Mouse (Mus musculus) mouse embryonic stem cell (cell line): ENCODE data around the gene Klhdc10.

ENCODE experiments used
- in situ Hi-C, 2 experiments: fragments of 300-500 bp; cut with MboI; formaldehyde crosslinking; loops; 1 replicate in 1 of 2; 3 replicates in 1 of 2; pipeline ENCODE4 v1.14.3; 2019 to 2020; ENCODE audit warnings: low sequenced_read_pairs in 2 of 2, low pct_unique_long_range_greater_than_20kb in 1 of 2, mixed read lengths in 1 of 2; ENCODE audit not compliant: unreplicated experiment in 1 of 2

Gene Klhdc10

DNA sequence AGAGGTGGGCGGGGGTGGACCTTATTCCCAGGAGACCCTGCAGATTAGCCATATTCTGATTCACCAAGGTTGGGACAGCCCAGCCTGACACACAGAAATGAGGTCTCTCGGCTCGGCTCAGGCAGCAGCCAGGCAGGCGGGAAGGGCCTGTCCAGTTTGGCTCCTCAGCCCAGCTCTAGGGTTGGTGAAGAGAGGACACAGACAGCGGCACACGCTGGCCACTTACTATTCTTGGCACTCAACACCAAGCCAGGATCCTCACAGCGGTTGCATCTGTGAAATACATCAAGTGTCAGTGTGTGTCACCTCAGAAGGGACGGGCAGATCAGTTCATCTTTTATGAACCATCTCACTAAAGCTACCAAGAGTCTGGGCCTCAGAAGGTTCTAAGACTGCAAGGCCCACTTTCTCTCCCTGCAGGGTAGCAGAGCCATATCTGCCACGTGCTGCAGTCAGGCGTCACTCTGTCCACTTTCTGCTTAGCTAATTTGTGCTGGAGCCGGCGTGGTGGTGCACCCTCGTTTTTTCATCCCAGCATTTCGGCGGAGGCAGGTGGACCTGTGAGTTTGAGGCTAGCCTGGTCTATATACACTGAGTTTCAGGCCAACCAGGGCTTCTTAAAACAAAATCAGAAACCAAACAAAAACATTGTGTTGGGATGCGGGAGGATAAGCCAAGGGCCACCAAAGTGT lies 57.5 kb downstream of the Klhdc10 start:
- in situ Hi-C loops = no loop called here

DNA sequence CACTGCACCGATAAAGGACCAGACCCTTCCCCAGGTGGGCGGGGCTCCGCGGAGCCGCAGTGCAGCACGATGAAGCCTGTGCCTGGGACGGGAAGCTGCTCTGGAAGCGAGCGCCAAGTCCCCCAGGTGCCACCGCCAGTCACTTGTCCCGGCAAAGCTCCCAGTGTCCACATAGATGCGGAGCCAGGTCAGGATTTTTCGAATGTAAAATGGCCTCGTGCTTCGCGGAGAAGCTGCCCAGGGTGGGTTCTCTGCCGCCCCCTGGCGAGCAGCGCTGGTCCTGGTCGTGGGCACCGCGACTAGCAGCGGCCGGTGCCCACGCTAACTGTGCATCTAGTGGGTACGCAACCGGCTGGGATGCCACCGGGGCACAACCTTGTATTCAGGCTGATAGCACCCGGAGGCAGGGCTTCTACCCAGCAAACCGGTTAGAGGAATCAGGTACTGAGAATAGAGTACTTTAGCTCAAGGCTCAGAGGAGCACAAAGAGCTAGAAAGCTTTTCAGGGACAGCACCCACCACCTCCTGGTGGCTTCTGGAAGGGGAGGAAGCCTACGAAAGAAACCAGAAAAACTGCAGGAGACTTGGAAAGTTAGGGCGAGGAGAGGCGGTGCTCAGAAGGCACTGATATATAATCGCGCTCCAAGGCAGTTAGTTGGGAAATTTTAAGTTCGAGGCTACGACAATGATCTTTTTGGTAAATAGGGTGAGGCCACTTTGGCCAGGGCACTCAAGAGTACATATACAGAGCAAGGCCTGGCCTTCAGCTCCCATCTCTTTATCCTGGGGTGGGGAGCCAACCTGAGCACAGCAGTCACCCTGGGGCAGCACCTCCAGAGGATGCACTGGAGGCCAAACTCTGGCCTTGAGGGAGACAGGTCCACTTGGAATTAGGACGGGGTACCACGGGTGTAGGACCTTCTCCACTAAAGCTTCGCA lies 58.4 kb downstream of the Klhdc10 start:
- in situ Hi-C loops = loop anchor here in 1 of 2 experiments (5.0 kb wide), 1 partner anchor 38 kb away; no protein-coding TSS in a partner anchor

DNA sequence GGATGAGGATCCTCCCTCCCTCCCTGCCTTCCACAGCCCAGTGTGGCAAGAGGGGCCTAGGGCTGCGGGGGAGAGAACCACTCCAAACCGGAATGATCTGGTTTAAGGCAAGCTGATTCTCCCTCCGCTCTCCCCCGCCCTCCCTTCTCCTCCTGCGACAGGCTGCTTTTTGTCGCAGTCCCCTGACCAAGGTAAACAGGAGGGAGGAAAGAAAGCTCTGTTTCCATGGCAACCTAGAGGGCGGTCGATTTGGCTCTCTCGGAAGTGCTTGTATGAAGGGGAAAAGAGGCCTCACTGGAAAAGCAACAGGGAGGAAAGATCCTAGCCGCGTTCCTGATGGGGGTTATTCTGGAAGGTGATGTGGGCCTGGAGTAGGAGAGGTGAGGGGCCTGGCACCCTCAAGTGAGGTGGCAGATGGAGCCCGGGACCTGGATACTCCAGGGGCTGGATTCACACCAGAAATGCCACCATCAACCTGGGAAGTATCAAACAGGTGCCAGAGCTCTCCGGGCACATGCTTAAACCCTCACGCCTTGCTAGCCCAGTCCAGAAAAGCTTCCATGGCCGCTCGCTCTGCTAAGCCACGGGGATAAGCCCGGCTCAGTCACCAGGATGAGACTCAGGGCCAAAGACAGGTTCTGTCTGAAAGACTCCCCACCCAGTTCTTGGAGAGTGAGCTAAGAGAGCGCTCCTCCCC lies 59.2 kb downstream of the Klhdc10 start:
- in situ Hi-C loops = loop anchor here in 1 of 2 experiments (5.0 kb wide), 1 partner anchor 39 kb away; no protein-coding TSS in a partner anchor

DNA sequence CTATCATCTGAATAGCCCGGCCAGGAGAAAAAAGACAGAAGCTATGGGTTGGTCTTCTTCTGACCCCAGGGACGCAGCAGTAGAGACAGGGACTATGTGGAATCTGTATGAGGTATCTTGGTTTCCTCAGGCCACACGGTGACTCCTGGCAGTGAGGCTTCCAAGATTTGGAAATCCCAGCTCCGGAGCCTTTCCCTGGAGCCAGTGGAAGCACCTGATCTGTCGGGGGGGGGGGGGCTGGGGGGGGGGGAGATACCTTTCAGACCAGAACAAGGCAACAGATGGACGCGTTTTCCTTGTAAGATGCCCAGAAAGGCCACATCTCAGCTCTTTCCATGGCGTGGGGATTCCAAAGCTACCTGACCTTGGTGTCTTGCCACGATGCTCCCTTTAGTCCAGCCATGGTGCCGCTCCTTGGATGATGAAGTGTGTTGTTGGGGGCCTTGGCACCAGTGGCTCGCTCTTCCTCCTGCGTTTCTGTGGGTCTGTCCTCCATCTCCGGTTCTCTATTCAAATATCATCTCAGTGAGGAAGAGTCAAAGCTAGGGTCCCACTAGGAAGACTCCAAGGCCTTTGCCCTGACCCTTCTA lies 60.2 kb downstream of the Klhdc10 start:
- in situ Hi-C loops = loop anchor here in 1 of 2 experiments (5.0 kb wide), 1 partner anchor 40 kb away; no protein-coding TSS in a partner anchor

DNA sequence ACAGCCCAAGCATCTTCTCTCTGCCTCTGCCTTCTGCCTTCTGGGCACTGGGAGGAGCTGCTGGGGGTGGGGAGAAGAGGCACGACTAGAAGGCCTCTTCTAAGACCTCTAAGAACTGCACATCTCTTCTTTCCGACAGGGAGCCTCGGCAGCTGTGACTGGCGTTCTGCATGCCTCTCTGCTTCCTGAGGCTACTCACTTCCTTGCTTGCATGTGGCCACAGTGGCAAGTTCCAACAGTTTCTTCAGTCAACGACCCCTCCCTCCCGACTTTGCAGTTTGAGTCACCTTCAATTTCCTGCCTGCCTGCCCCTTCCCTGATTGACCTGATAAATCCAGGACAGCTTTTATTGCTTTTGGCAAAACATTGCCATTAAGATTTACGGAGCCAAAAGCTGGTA lies 61.2 kb downstream of the Klhdc10 start:
- in situ Hi-C loops = loop anchor here in 1 of 2 experiments (5.0 kb wide), 1 partner anchor 41 kb away; no protein-coding TSS in a partner anchor

DNA sequence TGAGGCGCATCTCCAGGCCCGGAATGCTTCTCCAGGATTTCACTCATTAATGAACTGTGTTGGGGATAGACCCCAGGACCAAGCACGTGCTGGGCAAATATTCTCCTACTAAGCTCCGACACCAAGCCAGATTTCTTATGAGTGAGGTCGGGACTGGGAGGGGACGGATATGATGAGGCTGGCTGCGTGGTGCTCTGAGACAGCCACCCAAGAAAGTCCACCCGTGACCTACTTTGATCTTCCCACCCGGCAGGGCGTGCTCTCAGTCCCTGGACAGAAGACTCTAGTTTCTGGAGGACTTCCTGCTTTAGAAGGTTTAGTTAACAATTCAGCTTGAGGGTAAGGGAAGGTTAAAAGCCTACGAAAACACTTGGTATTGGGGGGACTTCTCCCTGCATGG lies 63.9 kb downstream of the Klhdc10 start:
- in situ Hi-C loops = no loop called here

DNA sequence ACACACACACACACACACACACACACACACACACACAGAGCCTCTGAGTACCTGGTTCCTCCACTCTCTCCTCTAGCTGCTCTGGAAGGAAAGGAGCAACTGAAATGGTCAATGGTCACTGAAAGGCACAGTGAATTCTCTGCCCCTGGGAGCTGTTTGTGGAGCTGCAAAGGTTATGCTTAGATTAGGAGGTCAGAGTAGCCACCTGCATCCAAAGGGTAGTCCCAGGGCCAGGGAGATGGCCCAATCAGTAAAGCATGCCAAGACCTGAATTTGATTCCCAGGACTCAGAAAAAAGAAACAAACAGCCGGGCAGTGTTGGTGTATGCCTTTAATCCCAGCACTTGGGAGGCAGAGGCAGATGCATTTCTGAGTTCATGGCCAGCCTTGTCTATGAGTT lies 66.4 kb downstream of the Klhdc10 start:
- in situ Hi-C loops = no loop called here

DNA sequence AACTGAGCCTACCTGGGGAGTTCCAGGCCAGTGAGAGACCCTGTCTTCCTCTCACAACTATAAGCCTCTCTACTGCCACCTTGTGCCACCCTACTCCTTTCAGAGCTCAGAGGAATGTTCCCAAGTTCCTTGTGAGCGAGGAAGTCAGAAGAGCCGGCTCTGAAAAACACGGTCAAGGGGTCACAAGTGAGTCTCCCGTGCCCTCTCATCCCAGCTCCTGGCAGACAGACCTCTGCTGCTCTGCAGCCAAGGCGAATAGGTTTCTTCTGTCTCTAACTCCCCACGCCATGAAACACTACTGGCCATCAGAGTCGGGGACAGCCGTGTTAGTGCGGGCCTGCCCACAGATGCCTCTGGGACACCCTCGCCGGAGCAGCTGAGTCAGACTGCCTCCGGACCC lies 67.0 kb downstream of the Klhdc10 start:
- in situ Hi-C loops = no loop called here

DNA sequence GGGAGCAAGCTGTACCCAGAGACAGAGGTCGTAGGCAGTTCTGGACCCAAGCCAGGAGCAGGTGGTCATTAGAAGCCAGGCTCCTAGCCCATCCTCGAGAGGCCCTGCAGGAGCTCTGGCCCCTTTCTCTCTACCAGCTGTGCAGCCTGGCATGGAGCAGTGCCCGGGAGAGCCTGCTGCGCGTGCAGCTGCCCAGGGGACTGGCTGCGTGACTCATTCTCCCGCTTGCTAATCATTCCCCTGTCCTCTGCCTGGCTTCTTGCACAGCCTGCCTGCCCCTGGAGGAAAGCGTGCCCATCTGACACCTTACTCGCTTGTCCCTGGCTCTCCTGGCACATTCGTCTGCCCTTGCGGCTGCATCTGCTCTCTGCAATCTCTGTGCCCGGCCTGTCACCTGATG lies 67.7 kb downstream of the Klhdc10 start:
- in situ Hi-C loops = no loop called here

DNA sequence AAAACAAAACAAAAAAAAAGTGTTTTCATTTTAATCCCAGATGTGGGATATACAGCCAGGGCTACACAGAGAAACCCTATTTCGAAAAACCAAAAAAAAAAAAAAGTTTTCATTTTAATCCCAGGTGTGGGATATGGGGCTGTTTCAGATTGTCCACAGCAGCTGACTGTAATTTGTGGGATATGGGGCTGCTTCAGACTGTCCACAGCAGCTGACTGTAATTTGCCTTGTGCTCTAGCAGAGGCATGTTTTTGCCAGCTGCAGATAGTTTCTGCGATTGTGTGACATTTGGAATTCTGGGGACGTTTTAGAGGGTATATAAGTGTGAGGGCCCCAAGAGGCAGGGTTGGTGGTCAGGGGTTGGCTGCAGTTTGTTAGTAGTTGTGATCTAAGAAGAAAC lies 70.0 kb downstream of the Klhdc10 start:
- in situ Hi-C loops = no loop called here

DNA sequence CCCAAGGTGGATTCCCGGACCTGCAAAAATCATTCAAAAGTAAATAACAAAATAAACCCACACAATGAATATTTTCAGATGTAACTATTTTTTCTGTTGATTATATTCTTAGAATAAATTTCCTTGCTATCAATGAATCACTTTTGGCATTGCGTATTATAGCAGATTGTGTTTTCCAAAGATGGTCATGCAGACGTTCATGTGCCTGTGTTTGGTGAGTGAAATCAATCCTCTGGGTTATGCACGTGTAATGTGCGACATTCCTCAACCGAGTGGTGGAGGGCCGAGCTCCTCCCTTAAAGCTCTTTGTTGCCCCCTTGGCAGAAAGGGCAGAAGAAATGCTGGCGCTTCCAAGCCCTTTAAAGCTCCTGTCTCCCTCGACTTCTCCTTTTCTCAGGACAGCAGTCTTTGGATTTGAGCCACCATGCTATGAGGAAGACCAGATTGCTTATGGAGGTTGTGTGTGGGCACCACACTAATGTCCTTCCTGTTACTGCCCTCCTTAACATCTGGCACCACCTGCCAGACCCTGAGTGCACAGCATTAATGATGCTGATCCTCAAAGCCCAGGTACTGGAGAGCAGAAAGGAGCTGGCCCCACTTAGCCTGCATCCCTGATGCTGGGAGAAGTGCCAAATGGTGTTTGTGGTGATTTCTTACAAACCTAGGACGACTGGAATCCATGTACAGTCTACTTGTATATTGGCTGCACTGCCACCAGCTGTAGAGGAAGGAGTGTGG lies 74.5 kb downstream of the Klhdc10 start:
- in situ Hi-C loops = loop anchor here in 1 of 2 experiments (25.0 kb wide), 1 partner anchor 914 kb away; no protein-coding TSS in a partner anchor

DNA sequence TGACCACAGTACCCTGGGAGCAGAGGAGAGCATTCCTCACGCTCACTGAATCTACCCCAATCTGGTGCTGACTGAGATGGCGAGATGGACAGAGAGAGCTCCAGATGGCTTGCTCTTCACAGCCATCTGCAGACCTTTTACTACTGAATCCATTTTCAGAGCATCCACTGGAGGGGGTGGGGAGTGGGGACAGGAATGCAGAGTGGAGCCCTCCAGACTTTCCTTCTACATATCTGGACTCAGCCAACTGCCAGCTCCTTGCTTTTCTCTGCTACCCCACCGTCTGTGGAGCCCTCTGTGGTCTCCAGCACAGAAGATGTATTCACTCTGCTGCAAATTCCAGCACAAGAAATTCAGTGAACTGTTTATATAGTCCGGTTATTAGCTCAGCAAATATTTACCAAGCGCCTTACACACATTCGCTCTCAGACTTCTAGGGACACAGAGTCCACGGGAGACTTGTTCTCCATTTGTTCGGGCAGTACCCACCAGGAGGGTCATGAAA lies 75.6 kb downstream of the Klhdc10 start:
- in situ Hi-C loops = loop anchor here in 1 of 2 experiments (25.0 kb wide), 1 partner anchor 915 kb away; no protein-coding TSS in a partner anchor

DNA sequence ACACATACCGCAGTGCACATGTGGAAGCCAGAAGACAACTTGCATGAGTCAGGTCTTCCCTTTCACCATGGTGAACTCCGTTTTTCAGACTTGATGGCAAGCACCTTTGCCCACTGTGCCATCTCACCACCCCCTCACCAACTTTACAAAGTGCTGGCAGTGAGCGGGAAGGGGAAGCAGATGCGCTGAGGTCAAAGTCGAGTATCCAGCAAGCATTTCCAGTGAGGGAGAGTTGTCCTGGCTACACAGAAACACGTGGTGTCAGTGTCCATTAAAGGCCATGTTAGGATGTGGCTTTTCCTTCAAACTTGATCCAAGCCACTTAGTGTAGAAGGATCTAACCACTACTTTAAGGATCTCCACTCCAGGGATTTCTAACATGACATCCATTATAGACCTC lies 76.1 kb downstream of the Klhdc10 start:
- in situ Hi-C loops = loop anchor here in 1 of 2 experiments (25.0 kb wide), 1 partner anchor 915 kb away; no protein-coding TSS in a partner anchor

DNA sequence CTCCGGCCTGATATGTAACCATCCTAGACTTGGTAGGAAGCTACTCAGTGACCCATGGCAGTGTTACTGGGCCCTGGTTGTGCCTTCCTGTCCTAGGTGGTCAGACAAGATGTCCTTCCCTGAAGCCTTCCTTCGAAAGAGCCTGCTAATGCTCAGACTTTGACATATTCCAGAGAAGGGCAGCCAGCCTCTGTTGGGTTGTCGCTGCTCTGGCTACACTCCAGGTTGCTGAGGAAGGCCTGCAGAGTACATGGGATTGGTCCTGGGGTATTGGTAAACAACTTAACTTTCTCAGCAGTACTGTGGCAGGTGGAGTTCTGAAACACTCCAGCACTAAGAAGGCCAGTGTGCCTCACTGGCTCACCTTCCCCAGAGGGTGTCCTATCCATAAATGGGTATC lies 77.8 kb downstream of the Klhdc10 start:
- in situ Hi-C loops = loop anchor here in 1 of 2 experiments (25.0 kb wide), 1 partner anchor 917 kb away; no protein-coding TSS in a partner anchor

DNA sequence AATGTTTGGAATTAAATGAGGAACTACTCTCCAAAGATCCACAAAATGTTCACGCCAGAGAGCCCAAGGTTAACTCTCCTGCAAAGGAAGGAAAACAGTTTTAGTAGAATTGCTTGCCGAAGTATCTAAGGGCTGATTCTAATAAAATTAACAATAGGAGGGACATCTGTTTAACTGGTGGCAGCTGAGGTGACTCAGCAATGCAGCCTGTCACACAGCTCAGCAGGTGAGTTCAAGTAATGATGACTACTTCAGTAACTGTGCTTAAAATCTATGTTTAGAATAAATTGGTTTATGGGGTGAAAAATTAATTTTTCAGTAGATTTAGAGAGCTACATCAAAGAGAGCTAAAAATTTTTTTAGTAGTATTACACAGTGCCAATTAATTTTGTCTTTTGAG lies 81.2 kb downstream of the Klhdc10 start:
- in situ Hi-C loops = loop anchor here in 1 of 2 experiments (25.0 kb wide), 1 partner anchor 921 kb away; no protein-coding TSS in a partner anchor

DNA sequence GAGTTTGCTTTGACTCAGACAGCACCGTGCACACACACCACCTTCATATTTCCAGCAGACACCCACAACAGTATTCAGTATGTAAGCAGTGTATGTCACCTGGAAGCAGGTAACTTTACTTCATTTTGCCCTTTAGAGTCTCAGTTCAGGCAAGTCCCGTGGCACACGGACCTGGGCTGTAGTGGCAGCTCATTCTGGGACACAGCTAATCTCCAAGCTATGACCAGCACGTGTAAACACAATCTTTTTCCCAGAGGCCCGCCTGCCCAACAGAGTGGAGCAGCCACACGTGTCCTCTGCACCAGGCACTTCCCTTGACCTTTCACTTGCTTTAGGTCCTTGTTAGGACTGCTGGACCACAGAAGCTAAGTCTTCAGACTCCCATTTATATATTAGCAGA lies 84.8 kb downstream of the Klhdc10 start:
- in situ Hi-C loops = loop anchor here in 1 of 2 experiments (25.0 kb wide), 1 partner anchor 924 kb away; no protein-coding TSS in a partner anchor

DNA sequence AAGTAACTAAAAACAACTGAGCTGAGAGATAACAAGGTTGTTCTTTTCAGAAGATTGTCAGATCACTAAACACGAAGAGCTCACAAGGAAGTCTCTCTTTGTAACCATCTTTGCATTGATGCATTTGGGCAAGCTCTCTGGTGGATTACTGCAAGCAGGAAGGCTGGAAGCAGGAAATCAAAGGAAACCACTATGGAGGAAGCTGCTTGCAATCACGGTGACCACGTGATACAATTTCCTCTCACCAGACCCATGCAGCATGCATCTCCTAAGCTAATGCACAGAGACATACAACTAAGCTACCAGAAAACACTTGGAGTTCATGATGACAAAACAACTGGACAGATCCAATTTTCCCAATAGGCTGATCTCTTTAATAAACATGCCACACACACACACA lies 97.4 kb downstream of the Klhdc10 start:
- in situ Hi-C loops = loop anchor here in 1 of 2 experiments (25.0 kb wide), 1 partner anchor 937 kb away; no protein-coding TSS in a partner anchor
